Mouse (Mus musculus) lung, adult 2 months (tissue): ENCODE results near the gene Flnb. TPM values are rescaled to one million over a fixed set of nuclear protein-coding genes. Genes with fewer than 3 reads are reported as not detected.

Source experiments
- DNase-seq: peaks from one replicate; pipeline ENCODE4 v3.0.0; 2022
- H3K4me1 ChIP-seq: fragments of 200-500 bp; 2 replicates; pipeline ENCODE4 v1.6.1; 2011; ENCODE audit warnings: low read length; ENCODE audit not compliant: control insufficient read depth, insufficient read depth
- H3K4me3 ChIP-seq: fragments of 200-500 bp; replicated peaks from 2 replicates; pipeline ENCODE3; 2011; ENCODE audit warnings: low read depth, mild to moderate bottlenecking, control low read depth, low read length; ENCODE audit errors: extremely low read depth
- CTCF ChIP-seq: fragments of 200-500 bp; IDR thresholded peaks from 2 replicates; pipeline ENCODE4 v1.5.1; 2011; ENCODE audit warnings: mild to moderate bottlenecking, low read length, control low read depth; ENCODE audit not compliant: insufficient read depth
- POLR2A ChIP-seq: fragments of 200-500 bp; IDR thresholded peaks from 2 replicates; pipeline ENCODE4 v1.6.1; 2011; ENCODE audit warnings: low read depth, mild to moderate bottlenecking, control low read depth, low read length, borderline replicate concordance; ENCODE audit errors: extremely low read depth
- WGBS: fragments of 180-500 bp; shearing (Covaris S2); methylation state at CpG from one replicate; pipeline ENCODE4 v1.1.7; 2018; 5-methylcytosine and 5-hydroxymethylcytosine counted together
- polyA plus RNA-seq: library from polyadenylated mRNA; depleted of rRNA; stranded (reverse); fragments of >200 nt; gene quantifications from 2 replicates; pipeline ENCODE4 v1.2.3, GENCODE M21; 2012

The Flnb gene
- polyA plus RNA-seq, 1 experiment, result 26.4 TPM

DNA sequence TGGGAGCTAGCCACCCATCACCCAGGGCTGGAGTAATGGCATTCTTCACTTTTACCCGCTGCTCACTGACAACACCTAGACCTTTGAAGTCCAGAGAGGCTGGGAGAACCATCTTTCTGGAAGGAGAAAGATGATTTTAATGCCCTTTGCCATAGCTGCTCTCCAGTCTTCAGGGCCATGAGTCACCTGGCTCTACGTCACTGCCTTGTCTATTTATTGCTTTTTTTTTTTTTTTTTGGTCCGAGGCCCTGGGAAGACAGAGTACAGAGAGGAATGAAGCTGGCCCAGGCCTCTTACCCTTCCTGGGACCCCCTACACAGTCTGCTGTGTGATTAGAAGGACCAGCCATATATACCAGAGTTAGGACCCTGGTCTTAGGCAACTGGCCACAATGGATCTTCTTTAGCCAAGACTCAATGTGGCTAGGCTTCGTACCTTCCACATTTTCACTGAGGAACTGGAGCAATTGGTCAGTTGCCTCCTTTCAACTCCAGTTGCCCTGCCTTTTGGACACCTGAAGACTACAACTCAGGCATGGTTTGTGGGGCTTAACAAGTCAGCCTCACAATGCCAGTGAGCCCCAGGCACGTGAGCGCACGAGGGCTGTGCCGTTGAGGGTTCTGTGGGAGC, 42.9 kb downstream of the Flnb start:
- Histone ChIP-seq H3K4me1 (peaks cover 5% of the 10 kb centered on the region), H3K4me3 (no peak overlapping the region)
- 86% methylated on average over 8 of the region's 8 CpGs for WGBS
- DNase-seq, result no peak
- TF ChIP-seq CTCF, result no peak
- no peak for TF ChIP-seq POLR2A

DNA sequence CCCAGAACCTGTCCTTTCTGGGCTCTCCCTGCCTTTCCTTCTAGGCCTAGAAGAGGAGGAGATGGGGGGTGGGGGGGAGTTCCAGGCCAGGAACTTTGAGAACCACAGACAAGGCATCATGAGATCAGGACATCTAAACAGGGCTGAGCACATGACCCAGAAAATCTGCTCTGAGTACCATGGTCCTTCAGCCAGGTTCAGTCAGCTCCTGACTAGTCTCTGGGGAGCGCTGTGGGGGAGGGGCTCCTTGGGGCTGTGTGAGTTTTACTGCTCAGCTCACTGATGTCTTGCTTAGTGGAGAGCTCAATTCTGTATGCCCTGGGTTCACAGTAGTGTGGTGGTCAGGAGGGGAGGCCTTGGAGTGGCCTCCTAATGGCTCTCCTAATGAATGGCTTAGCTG, 43.5 kb downstream of the Flnb start:
- TF ChIP-seq CTCF (no peak), POLR2A (no peak)
- peaks cover 5% of the 10 kb centered on the region for H3K4me1 ChIP-seq
- H3K4me3 ChIP-seq, result no peak overlapping the region
- DNase-seq, result no peak
- 96% methylated on average over 1 of the region's 1 CpGs for WGBS

DNA sequence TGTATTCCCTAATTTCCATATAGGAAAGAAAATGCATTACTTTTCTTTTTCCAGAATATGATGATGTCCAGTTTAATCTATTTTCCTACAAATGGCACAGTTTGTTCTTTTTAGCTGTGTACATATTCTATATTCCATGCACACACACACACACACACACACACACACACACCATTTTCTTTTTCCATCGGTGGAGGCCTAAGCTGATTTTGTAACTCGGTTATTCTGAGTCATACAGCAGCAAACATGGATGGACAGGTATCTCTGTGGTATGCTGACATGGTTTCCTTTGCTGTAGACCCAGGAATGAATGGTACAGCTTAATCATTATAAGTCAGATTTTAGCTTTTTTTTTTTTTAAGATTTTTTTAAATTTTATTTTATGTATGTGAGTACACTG, 44.5 kb downstream of the Flnb start:
- Histone ChIP-seq H3K4me1 (peaks cover 5% of the 10 kb centered on the region), H3K4me3 (no peak overlapping the region)
- DNase-seq, result no peak
- TF ChIP-seq CTCF, result no peak
- no peak for TF ChIP-seq POLR2A
- 67% methylated on average over 2 of the region's 2 CpGs for WGBS

DNA sequence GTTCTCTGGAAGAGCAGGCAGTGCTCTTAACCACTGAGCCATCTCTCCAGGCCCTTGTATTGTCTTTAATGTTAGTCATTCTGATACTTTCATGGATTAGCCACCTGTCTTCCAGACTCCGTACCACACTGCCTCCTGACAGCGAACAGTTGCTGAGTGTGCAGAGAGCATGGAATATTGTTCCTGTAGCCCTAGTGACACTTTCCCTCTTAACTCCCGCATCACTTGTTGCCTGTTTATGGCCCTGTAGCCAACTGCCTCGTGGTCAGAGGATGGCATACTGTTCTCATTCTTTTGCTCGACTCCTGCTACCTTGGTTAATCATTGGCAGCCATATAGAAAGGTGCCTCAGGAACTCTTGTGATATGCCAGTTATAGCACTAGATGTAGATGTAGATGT, 45.4 kb downstream of the Flnb start:
- TF ChIP-seq CTCF (no peak), POLR2A (no peak)
- DNase-seq, result no peak
- peaks cover 5% of the 10 kb centered on the region for H3K4me1 ChIP-seq
- WGBS, result 84% methylated on average over 5 of the region's 5 CpGs
- no peak overlapping the region for H3K4me3 ChIP-seq

DNA sequence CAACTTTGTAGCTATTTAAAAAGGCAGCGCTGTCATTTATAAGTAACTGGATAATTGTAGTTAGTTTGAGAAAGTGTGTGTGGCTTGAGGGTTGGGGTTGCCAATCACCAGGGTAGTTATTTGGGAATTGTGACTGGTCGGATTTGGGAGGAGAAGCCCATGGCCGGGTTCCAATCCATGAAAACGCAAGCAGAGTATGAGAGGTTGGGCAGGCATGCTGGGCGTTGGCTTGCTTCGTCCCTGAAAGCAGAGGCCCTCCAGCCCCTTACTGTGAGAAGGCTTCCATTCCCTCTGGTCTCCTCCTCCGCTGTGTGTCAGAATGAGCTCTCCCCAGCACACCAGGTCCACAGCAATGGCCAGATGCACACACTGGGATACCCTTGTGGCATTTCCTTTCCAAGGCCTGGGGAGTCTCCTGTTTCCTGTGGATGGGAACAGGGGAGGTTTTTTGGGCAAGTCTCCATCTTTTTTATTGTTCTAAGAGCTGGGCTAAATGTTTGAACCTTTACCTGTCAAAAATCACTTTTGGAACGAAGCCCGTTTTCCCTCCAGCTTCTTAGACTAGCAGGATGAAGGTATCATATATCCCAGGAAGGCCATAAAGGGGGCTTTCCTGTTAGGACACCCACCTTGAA, 46.2 kb downstream of the Flnb start:
- H3K4me3 ChIP-seq, result no peak overlapping the region
- DNase-seq, result no peak
- H3K4me1 ChIP-seq, result peaks cover 5% of the 10 kb centered on the region
- no peak for TF ChIP-seq POLR2A
- no peak for TF ChIP-seq CTCF
- 47% methylated on average over 9 of the region's 9 CpGs for WGBS

DNA sequence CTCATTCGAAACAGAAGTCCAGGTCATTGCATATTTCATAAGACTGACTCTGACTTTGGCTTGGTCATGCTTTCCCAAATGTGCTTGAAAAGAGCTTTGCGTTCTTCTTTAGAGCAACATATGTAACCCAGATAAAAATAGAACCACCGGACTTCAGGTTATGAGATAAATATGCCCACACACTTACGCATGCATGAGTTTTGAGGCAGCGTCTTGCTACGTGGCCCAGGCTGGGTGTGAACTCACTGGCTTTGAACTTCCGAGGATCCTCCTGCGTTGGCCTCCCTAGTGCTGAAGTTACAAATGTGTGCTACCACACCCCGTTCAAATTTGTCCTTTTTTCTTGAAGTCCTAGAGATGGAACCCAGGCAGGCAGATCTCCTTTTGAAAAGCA, 46.7 kb downstream of the Flnb start:
- no peak for DNase-seq
- 75% methylated on average over 9 of the region's 9 CpGs for WGBS
- Histone ChIP-seq H3K4me1 (peaks cover 5% of the 10 kb centered on the region), H3K4me3 (no peak overlapping the region)
- no peak for TF ChIP-seq CTCF
- TF ChIP-seq POLR2A, result no peak

DNA sequence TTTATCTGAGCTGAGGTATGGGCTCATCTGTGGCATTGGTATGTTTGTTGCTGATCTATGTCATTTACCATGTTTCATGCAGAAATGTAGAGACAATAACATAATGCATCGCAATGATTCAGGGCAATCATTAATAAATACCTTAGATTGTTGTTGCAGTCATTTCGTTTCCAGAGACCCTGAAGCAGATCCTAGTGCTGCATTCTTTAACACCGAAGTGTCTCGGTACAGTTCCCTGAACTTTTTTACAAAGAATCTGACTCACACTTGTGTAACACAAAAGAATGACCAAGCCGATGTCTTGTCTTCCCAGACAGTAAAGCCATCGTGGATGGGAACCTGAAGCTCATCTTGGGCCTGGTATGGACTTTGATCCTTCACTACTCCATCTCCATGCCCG, 49.5 kb downstream of the Flnb start:
- Histone ChIP-seq H3K4me3 (no peak overlapping the region), H3K4me1 (peaks cover 5% of the 10 kb centered on the region)
- no peak for TF ChIP-seq CTCF
- TF ChIP-seq POLR2A, result no peak
- WGBS, result 90% methylated on average over 7 of the region's 7 CpGs
- no peak for DNase-seq

DNA sequence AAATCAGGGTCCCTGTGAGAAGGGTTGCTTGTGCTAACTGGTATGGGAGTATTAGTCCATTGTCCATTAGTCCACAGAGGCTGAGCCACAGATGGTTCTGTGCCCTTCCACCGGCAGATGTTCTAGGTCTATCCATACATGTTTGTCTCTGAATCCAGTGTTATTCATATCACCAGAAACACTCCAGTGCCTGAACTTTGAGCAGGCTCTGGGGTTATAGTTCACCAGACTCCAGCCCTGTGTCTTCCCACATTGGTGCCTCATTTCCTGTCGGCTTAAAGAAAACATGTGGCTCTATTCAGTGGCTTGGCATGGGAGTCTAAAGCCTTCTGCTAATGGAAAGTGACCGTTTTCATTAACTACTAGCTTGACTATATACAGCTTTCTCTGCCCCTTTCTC, 50.1 kb downstream of the Flnb start:
- WGBS, result 49% methylated on average over 3 of the region's 3 CpGs
- no peak overlapping the region for H3K4me3 ChIP-seq
- no peak for TF ChIP-seq POLR2A
- no peak for TF ChIP-seq CTCF
- peaks cover 5% of the 10 kb centered on the region for H3K4me1 ChIP-seq
- no peak for DNase-seq

DNA sequence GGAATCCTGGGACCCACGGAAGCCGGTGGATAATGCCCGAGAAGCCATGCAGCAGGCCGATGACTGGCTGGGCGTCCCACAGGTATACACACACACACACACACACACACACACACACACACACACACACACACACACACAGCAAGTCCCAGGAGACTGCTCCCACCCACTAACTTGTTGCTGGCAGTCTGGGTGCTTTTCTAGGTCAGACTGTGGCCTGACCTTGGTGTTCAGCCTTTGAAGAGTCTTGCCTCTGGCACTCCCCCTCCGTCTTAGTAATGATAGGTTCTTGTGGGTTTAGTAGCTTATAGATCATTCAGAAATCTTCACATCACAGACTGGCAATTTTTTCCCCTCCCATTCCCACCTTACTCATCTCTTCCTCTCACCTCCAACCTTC, 52.0 kb downstream of the Flnb start:
- no peak for DNase-seq
- TF ChIP-seq CTCF (no peak), POLR2A (no peak)
- WGBS, result 97% methylated on average over 6 of the region's 6 CpGs
- Histone ChIP-seq H3K4me1 (peaks cover 10% of the 10 kb centered on the region), H3K4me3 (no peak overlapping the region)

DNA sequence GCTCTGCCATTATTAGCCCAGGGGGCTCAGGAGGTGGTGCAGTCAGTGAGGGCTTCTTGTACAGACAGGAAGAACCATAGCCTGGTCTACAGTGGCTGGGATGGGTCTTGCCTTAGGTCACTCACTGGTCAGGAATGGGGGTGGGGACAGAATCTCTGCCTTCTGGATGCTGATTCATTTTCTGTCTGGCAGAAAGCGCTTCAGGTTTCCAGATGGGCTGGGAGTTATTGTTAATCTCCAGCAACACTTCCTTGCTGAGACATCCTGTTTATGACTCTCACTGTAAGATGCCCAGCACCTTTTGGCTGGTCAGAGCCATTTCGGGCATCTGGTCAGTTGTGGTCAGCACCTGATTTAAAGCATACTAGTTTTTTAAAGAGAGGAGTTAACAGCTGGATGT, 55.8 kb downstream of the Flnb start:
- TF ChIP-seq POLR2A, result no peak
- DNase-seq, result no peak
- no peak overlapping the region for H3K4me3 ChIP-seq
- 51% methylated on average over 2 of the region's 2 CpGs for WGBS
- peaks cover 13% of the 10 kb centered on the region for H3K4me1 ChIP-seq

DNA sequence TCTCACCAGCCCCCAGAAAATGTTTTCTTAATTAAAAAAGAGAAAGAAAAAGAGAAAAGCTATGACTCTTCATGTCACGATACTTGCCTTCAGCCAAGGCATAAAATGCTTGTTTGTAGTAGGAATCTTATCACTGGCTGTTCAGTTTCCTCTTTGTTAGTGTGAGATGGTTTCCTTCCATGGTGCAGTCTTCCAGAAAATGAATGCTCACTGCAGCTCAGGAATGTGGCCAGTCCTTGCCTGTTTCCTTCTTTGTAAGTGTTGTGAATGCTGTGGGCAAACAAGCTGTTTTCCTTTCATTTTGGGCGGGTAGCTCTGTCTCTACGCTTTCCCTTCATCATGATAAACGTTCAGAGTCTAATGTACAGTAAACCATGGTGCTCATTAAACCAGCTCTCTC, 56.7 kb downstream of the Flnb start:
- DNase-seq, result no peak
- no peak for TF ChIP-seq POLR2A
- no peak for TF ChIP-seq CTCF
- Histone ChIP-seq H3K4me3 (no peak overlapping the region), H3K4me1 (peaks cover 13% of the 10 kb centered on the region)
- WGBS, result 41% methylated on average over 4 of the region's 4 CpGs
